Mouse (Mus musculus): ENCODE data around the gene Mosmo. TPM values are rescaled to one million over a fixed set of nuclear protein-coding genes. Genes with fewer than 3 reads are reported as not detected.

The Mosmo gene
- polyA plus RNA-seq, 1 experiment = 23.3 TPM

DNA sequence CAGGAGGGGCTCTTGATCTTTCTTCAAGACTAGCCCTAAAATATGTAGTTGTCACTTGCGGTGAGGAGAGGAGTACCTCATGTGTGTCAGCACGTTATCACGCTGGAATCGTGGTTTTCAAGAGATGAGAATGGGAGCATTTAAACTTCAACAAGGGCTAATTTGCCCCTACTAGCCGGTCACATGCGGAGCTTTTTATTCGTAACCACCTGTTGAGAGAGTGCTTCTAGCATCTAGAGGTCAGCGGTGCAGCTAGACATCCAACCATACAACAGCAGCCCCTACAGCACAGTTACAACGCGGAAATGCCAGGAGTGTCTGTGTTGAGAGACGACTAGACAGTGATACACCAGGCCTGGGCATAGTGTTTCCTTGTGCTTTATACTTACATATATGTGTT is 41.6 kb upstream of the Mosmo start:
- Histone ChIP-seq H3K4me2 (ENCODE audit: low read depth) (peak overlapping the region; percentile 86), H3K4me3 (peak overlapping the region; percentile 98), H3K36me3 (ENCODE audit: control insufficient read depth, insufficient read depth) (peaks cover 28% of the 10 kb centered on the region), H3K79me2 (ENCODE audit: control insufficient read depth, insufficient read depth) (peaks cover 35% of the 10 kb centered on the region), H3ac (ENCODE audit: control insufficient read depth, insufficient read length) (peak overlapping the region; percentile 85), H3K27me3 (ENCODE audit: control insufficient read depth, insufficient read depth, insufficient read length) (no peaks in the 10 kb centered on the region)
- no peak for TF ChIP-seq POLR2A (IDR thresholded peaks at IDR 0.05; ENCODE audit: insufficient read length, low read depth)
- no peak for TF ChIP-seq MAX (IDR thresholded peaks at IDR 0.05; ENCODE audit: low read depth)
- TF ChIP-seq CEBPB (IDR thresholded peaks at IDR 0.05; ENCODE audit: insufficient read depth, poor library complexity, severe bottlenecking) = no peak
- no peak for TF ChIP-seq E2F4 (IDR thresholded peaks at IDR 0.05; ENCODE audit: insufficient read depth)

DNA sequence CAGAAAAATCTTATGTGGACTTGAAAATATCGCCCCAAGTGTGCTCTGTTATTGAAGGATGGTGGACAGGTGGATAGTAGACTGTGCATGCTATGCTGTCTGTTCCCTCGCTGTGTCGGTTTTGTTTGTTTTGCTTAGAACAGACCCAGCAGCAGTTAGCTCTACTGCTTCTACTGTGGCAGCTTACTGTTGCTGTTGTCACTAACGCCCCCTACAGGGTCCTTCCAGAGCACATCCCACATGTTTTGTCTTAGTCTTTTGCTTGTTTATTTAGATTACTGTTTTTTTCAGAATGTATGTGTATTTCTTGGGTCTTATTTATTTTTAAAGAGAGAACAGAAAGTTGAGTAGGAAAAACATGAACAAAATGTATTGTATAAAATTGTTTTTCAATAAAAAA is 34.2 kb upstream of the Mosmo start:
- Histone ChIP-seq H3K4me2 (ENCODE audit: low read depth) (no peak overlapping the region), H3K27me3 (ENCODE audit: control insufficient read depth, insufficient read depth, insufficient read length) (no peaks in the 10 kb centered on the region), H3K4me3 (no peak overlapping the region), H3ac (ENCODE audit: control insufficient read depth, insufficient read length) (no peak overlapping the region), H3K36me3 (ENCODE audit: control insufficient read depth, insufficient read depth) (peaks cover 68% of the 10 kb centered on the region), H3K79me2 (ENCODE audit: control insufficient read depth, insufficient read depth) (peaks cover 6% of the 10 kb centered on the region)
- TF ChIP-seq CEBPB (IDR thresholded peaks at IDR 0.05; ENCODE audit: insufficient read depth, poor library complexity, severe bottlenecking) (no peak), POLR2AphosphoS2 (IDR thresholded peaks at IDR 0.05; ENCODE audit: insufficient read length, low read depth) (no peak)

DNA sequence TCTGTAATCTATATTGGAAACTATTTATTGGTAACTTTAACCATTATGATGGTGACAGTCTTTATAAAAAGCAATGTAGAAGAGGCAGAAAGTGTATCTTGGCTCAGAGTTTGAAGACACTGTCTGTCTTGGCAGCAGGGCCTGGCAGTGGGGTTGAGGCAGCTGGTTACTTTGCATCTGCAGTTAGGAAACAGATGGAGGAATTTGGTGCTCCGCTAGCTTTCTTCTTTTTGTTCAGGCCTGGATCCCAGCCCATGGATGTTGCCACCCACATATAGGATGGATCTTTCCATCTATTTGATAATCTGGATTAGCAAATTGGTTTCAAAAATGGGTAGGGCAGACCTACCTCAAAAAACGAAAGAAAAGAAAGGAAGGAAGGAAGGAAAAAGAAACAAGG is 29.6 kb upstream of the Mosmo start:
- no peak for TF ChIP-seq REST (IDR thresholded peaks at IDR 0.05; ENCODE audit: insufficient read depth, insufficient read length)
- no peak for TF ChIP-seq POLR2AphosphoS2 (IDR thresholded peaks at IDR 0.05; ENCODE audit: insufficient read length, low read depth)
- no peak for TF ChIP-seq MYOD1 (IDR thresholded peaks at IDR 0.05; ENCODE audit: control insufficient read depth in 1 of 3, insufficient read length in 2 of 3, low read depth in 2 of 3)
- no peak for TF ChIP-seq TCF3 (IDR thresholded peaks at IDR 0.05; ENCODE audit: insufficient read length, low read depth)
- Histone ChIP-seq H3K4me2 (ENCODE audit: low read depth) (no peak overlapping the region), H3K36me3 (ENCODE audit: control insufficient read depth, insufficient read depth) (peaks cover 82% of the 10 kb centered on the region), H3ac (ENCODE audit: control insufficient read depth, insufficient read length) (no peak overlapping the region), H3K79me2 (ENCODE audit: control insufficient read depth, insufficient read depth) (no peaks in the 10 kb centered on the region), H3K4me3 (no peak overlapping the region), H3K27me3 (ENCODE audit: control insufficient read depth, insufficient read depth, insufficient read length) (no peaks in the 10 kb centered on the region)

DNA sequence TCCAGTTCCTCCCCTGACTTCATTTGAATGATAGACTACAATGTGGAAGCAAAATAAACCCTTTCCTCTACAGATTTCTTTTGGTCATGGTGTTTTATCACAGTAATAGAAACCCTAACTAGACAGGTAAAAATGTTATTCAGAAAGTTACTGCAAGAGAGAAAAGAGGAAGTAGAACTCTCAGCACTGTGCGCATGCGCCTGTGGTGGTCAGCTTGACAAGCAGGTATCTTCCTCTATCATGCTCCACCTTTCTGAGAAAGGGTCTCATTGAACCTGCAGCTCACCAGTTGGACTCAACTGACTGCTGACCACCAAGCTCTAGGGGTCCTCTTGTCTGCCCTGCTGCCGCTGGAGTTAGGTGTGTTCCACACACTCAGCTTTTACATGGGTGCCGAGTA is 15.3 kb upstream of the Mosmo start:
- Histone ChIP-seq H3K79me2 (ENCODE audit: control insufficient read depth, insufficient read depth) (no peaks in the 10 kb centered on the region), H3K4me3 (no peak overlapping the region), H3K4me2 (ENCODE audit: low read depth) (no peak overlapping the region), H3ac (ENCODE audit: control insufficient read depth, insufficient read length) (no peak overlapping the region), H3K27me3 (ENCODE audit: control insufficient read depth, insufficient read depth, insufficient read length) (no peaks in the 10 kb centered on the region), H3K36me3 (ENCODE audit: control insufficient read depth, insufficient read depth) (peaks cover 13% of the 10 kb centered on the region)
- TF ChIP-seq E2F4 (IDR thresholded peaks at IDR 0.05; ENCODE audit: insufficient read depth) (no peak), CEBPB (IDR thresholded peaks at IDR 0.05; ENCODE audit: insufficient read depth, poor library complexity, severe bottlenecking) (no peak), MYOG (IDR thresholded peaks at IDR 0.05; ENCODE audit: control insufficient read depth in 1 of 3, insufficient read depth in 1 of 3, insufficient read length in 2 of 3, low read depth in 2 of 3) (no peak), REST (IDR thresholded peaks at IDR 0.05; ENCODE audit: insufficient read depth, insufficient read length) (no peak), TCF3 (IDR thresholded peaks at IDR 0.05; ENCODE audit: insufficient read length, low read depth) (no peak), TCF12 (IDR thresholded peaks at IDR 0.05; ENCODE audit: insufficient read depth, poor library complexity, severe bottlenecking) (no peak), MYOD1 (IDR thresholded peaks at IDR 0.05; ENCODE audit: control insufficient read depth in 1 of 3, insufficient read length in 2 of 3, low read depth in 2 of 3) (no peak), MAX (IDR thresholded peaks at IDR 0.05; ENCODE audit: low read depth) (no peak), USF1 (IDR thresholded peaks at IDR 0.05; ENCODE audit: low read depth) (no peak), POLR2AphosphoS2 (IDR thresholded peaks at IDR 0.05; ENCODE audit: insufficient read length, low read depth) (no peak), SRF (IDR thresholded peaks at IDR 0.05; ENCODE audit: control insufficient read depth, insufficient read length, low read depth) (no peak), POLR2A (IDR thresholded peaks at IDR 0.05; ENCODE audit: insufficient read length, low read depth) (no peak)

DNA sequence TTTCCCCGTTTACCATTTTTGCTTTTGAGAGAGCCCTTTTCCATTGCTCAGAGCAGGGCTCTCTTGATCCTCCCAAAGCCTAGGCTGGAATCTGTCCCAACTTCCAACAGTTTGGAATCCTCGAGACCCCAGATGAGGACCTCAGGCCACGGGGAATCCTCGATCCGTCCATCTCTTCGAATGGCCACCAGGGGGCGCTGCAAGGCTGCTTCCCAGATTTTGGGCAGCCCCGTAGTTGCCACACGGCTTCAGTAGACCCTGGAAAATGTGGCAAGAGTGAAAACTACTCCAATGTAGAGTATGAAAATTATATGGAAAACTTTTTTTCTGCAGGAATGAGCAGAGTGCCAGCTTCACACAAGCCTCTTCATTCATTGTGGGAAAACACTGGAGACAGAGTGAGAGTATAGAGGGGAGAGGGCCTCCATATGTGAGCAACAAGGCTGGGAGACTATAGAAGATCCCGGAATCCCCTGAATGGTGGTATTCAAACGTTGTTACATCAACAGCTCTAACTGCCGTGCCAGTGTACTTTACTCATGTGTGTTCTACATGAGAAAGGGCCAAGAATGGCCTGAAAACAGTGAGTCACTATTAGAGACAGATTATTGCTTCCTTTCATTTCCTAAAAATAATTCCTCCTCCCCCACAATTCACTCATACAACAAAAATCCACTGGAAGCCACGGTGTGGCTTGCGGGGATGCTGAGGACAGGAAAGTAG is 7.1 kb upstream of the Mosmo start, which contains the start of gene Pdzd9:
Gene Pdzd9 (minus strand): TSS at position 191 of the 723 bp plus-strand sequence.
- Histone ChIP-seq H3K4me3 (no peak within 1 kb of the TSS), H3K4me2 (ENCODE audit: low read depth) (peak within 1 kb of the TSS; percentile 82)
- TF ChIP-seq MYOD1 (IDR thresholded peaks at IDR 0.05; ENCODE audit: control insufficient read depth in 1 of 3, insufficient read length in 2 of 3, low read depth in 2 of 3) = no peak
- no peak for TF ChIP-seq POLR2AphosphoS2 (IDR thresholded peaks at IDR 0.05; ENCODE audit: insufficient read length, low read depth)
- no peak for TF ChIP-seq MAX (IDR thresholded peaks at IDR 0.05; ENCODE audit: low read depth)
- no peak for TF ChIP-seq TCF12 (IDR thresholded peaks at IDR 0.05; ENCODE audit: insufficient read depth, poor library complexity, severe bottlenecking)
- TF ChIP-seq USF1 (IDR thresholded peaks at IDR 0.05; ENCODE audit: low read depth) = no peak
- TF ChIP-seq CEBPB (IDR thresholded peaks at IDR 0.05; ENCODE audit: insufficient read depth, poor library complexity, severe bottlenecking) = no peak

More for the DNA sequence above, 7.1 kb upstream of the Mosmo start, which contains the start of gene Pdzd9:
- no peaks in the 10 kb centered on the region for H3K79me2 ChIP-seq (ENCODE audit: control insufficient read depth, insufficient read depth)
- H3ac ChIP-seq (ENCODE audit: control insufficient read depth, insufficient read length) = no peak within 1 kb of the TSS
- no peaks in the 10 kb centered on the region for H3K27me3 ChIP-seq (ENCODE audit: control insufficient read depth, insufficient read depth, insufficient read length)
- no peaks in the 10 kb centered on the region for H3K36me3 ChIP-seq (ENCODE audit: control insufficient read depth, insufficient read depth)
